Mouse (Mus musculus) liver, embryonic 14.5 days (tissue): ENCODE results near the gene Ptpdc1. TPM values are rescaled to one million over a fixed set of nuclear protein-coding genes. Genes with fewer than 3 reads are reported as not detected.

Experiments used
- ATAC-seq: fragments of 200-750 bp; cut with Nextera tagmentation; 2 replicates; pipeline ENCODE4 v1.8.0; 2017; ENCODE audit warnings: moderate number of reproducible peaks, mild to moderate bottlenecking, moderate library complexity; ENCODE audit not compliant: insufficient read depth
- DNase-seq, 3 experiments: peaks; one replicate each; pipeline ENCODE4 v3.0.0-alpha.2; 2012 to 2013; ENCODE audit warnings: low read depth in 3 of 3, low spot score in 3 of 3
- H3K27ac ChIP-seq: fragments of 300-500 bp; sonication (generic); 2 replicates; pipeline ENCODE4 v1.5.1; 2014; ENCODE audit warnings: moderate library complexity, mild to moderate bottlenecking, control low read depth, inconsistent platforms
- H3K27me3 ChIP-seq: fragments of 300-500 bp; sonication (generic); 2 replicates; pipeline ENCODE4 v1.6.1; 2014; ENCODE audit warnings: mild to moderate bottlenecking, low read length, moderate library complexity; ENCODE audit not compliant: control insufficient read depth, insufficient read depth
- H3K36me3 ChIP-seq: fragments of 300-500 bp; sonication (generic); replicated peaks from 2 replicates; pipeline ENCODE4 v1.6.1; 2014; ENCODE audit warnings: low read depth; ENCODE audit not compliant: control insufficient read depth, insufficient read depth
- H3K4me1 ChIP-seq, 2 experiments: fragments of 200-500 bp in 1 of 2; fragments of 300-500 bp in 1 of 2; sonication (generic) in 1 of 2; replicated peaks; 2 replicates each; pipeline ENCODE4 v1.6.1; 2012 to 2014; ENCODE audit warnings: antibody characterized with exemption in 1 of 2, inconsistent platforms in 1 of 2, low read length in 1 of 2; ENCODE audit not compliant: control insufficient read depth in 2 of 2, insufficient read depth in 2 of 2
- H3K4me2 ChIP-seq: fragments of 300-500 bp; sonication (generic); 2 replicates; pipeline ENCODE4 v1.6.1; 2014; ENCODE audit warnings: low read depth, mild to moderate bottlenecking, control low read depth, moderate library complexity
- H3K4me3 ChIP-seq, 2 experiments: fragments of 200-500 bp in 1 of 2; fragments of 300-500 bp in 1 of 2; sonication (generic) in 1 of 2; 2 replicates each; pipeline ENCODE4 v1.5.1; 2012 to 2014; ENCODE audit warnings: low read depth in 2 of 2, low read length in 2 of 2, mild to moderate bottlenecking in 2 of 2, control low read depth in 1 of 2, inconsistent platforms in 1 of 2, moderate library complexity in 1 of 2; ENCODE audit not compliant: insufficient read depth in 1 of 2
- H3K9ac ChIP-seq: fragments of 300-500 bp; sonication (generic); replicated peaks from 2 replicates; pipeline ENCODE4 v1.6.1; 2014; ENCODE audit warnings: mild to moderate bottlenecking, control low read depth, moderate library complexity
- H3K9me3 ChIP-seq: fragments of 300-500 bp; sonication (generic); 2 replicates; pipeline ENCODE4 v1.6.1; 2016; ENCODE audit warnings: low read length, mixed read lengths; ENCODE audit not compliant: control insufficient read depth
- CTCF ChIP-seq: IDR thresholded peaks from 2 replicates; pipeline ENCODE4 v1.5.1; 2016; ENCODE audit warnings: antibody characterized with exemption, low read depth, control low read depth
- EP300 ChIP-seq: IDR thresholded peaks from 2 replicates; pipeline ENCODE4 v1.6.1; 2016; ENCODE audit warnings: antibody characterized with exemption, low read depth
- WGBS: fragments of 180-500 bp; shearing (Covaris S2); extraction: QIAGEN DNeasy Blood & Tissue Kit; methylation state at CpG from one replicate; pipeline ENCODE4 v1.1.7; 2014; ENCODE audit not compliant: insufficient replicate concordance; 5-methylcytosine and 5-hydroxymethylcytosine counted together
- polyA plus RNA-seq, 2 experiments: library from polyadenylated mRNA; depleted of rRNA in 1 of 2; stranded (reverse) in 1 of 2; unstranded in 1 of 2; fragments of >200 nt; fragmentation: Nextera tagmentation in 1 of 2; extraction: Ambion mirVana in 1 of 2; gene quantifications; 2 replicates each; pipeline versions ENCODE4 v1.2.1 to v1.2.3; 2012 to 2014

Ptpdc1 gene
- polyA plus RNA-seq (2012; rRNA removed) (0.21 and 0.33 TPM in 2 replicates), polyA plus RNA-seq (2014; fragmentation: Nextera tagmentation; extraction: Ambion mirVana) (0.27 and 0.40 TPM in 2 replicates)

DNA sequence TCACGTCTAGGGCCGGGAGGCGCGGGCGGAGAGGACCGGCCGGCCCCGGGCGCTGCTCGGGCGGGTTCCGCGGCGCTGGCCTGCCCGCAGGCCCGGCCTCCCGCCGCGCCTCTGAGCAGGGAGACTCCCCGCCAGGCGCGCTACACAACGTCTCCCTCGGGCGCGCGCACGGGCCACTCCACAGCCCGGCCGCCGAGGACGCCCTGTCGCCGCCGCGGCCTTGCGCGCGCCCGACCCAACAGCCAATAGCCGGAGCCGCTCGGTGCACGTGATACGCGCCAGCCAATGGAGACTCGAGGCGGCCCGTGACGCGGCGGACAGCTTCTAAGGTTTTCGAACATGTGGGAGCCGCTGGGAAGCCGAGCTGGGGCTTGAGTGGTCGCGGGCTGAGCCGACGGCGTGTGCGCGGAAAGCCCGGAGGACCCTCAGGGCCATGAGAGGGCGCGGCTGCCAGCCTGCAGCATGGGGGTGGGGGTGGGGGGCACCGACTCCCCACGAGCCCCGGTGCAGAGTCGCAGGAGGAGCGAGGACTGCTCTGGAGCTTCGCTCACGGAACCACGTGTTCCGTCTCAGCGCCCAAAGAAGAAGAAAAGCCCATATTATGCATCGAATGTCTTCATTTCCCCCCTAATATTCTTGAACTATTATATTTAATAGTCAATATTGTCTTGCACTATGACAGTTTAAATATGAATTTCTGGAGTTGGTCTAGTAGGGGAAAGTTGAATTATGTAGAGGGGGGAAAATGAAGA lies at the start of gene Ptpdc1:
Gene Ptpdc1 (minus strand): TSS at position 232 of the 752 bp plus-strand sequence.
- Histone ChIP-seq H3K9ac (peak within 1 kb of the TSS; percentile 14; the same call in 1 of the 2 replicates), H3K27ac (no peak within 1 kb of the TSS), H3K36me3 (no peaks in the 10 kb centered on the region), H3K9me3 (no peaks in the 10 kb centered on the region), H3K27me3 (peaks cover 16% of the 10 kb centered on the region), H3K4me1 (peaks cover 2% of the 10 kb centered on the region in 2 experiments; a peak in 2 of 4 replicates), H3K4me3 (peak within 1 kb of the TSS; percentile 48 to 50), H3K4me2 (peak within 1 kb of the TSS; percentile 72)
- WGBS = 4% methylated on average over 68 of the region's 76 CpGs
- TF ChIP-seq CTCF (no peak), EP300 (no peak)
- DNase-seq = peak; percentile 70
- ATAC-seq = peak; percentile 99

DNA sequence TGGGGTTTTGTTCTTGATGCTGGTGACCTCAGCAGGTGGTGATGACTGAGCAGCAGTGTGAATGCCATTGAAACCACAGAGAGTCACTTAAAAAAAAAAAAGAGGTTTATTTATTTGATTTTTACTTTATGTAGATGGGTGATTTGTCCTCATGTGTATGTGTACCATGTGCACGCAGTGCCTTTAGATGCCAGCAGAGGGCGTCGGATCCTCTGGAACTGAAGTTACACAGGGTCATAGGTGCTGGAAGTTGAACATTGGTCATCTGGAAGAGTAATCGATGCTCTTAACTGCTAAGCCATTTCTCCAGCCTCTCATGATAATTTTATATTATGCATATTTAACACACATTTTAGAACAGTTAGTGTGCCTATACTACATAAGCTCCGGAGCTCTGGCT lies 49.1 kb upstream of the Ptpdc1 start:
- no peak for ATAC-seq
- no peaks in the 10 kb centered on the region for H3K4me1 ChIP-seq
- H3K9ac ChIP-seq = no peak overlapping the region
- no peaks in the 10 kb centered on the region for H3K36me3 ChIP-seq
- TF ChIP-seq EP300 = no peak
- TF ChIP-seq CTCF = peak; percentile 51; the same call in 1 of the 2 replicates
- no peak overlapping the region for H3K27ac ChIP-seq
- 60% methylated on average over 5 of the region's 5 CpGs for WGBS
- H3K9me3 ChIP-seq = no peaks in the 10 kb centered on the region
- DNase-seq = no peak
- peaks cover 32% of the 10 kb centered on the region for H3K27me3 ChIP-seq
- H3K4me2 ChIP-seq = no peak overlapping the region
- no peak overlapping the region for H3K4me3 ChIP-seq

DNA sequence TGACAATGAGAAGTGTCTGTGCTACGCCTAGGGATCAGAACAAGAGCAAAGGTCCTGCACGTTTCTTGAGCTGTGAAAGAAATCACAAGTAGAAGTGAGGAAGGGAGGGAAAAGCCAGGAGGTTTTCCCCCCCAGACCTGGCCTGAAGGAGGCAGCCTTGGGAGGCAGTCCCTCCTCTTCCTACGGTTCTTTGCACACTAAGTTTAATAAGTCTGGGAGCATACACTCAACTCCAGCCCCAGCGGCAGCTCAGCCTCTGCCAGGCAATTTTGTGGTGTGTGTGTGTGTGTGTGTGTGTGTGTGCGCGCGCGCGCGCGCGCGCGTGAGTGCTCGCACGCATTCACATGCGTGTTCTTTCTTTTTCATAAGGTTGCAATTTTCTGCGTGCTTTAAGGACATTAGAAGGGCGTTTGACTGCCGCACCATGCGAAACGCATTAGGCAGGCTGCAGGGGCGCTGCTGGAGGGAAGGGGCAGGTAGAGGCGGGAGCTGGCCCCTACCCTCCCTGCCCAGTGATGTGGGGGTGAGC lies 46.9 kb upstream of the Ptpdc1 start:
- Histone ChIP-seq H3K9ac (no peak overlapping the region), H3K9me3 (no peaks in the 10 kb centered on the region), H3K4me1 (no peaks in the 10 kb centered on the region), H3K4me3 (no peak overlapping the region), H3K36me3 (no peaks in the 10 kb centered on the region), H3K27ac (no peak overlapping the region), H3K4me2 (no peak overlapping the region), H3K27me3 (peaks cover 54% of the 10 kb centered on the region)
- DNase-seq (no peak), ATAC-seq (no peak)
- no peak for TF ChIP-seq EP300
- no peak for TF ChIP-seq CTCF
- WGBS = 1% methylated on average over 24 of the region's 24 CpGs

DNA sequence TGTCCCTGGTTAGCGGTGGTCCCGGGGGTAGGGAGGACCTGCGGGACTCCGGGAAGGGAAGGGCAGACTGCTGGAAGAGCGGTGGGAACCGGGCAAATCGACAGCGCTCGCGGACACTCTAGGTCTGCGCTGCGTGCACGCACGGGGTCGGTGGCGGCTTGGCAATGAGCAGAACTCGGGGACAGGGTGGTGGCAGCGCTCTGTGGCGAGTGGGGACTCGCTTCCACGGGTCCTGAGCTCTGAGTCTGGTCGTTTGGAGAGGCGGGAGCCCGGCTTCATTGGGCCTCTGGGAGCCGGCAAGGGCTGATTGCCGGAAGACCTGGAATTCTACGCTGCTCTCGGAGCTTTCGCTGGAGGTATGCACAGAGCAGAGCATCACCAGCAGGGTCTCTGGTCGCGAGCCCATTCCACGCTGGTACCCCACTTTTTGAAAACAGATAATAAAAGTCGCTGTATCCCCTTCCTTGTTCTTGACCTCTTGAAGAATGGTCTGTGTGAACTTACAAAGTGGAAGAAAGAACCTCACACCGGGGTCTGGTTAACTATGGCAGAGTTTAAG lies 43.6 kb upstream of the Ptpdc1 start:
- TF ChIP-seq CTCF (no peak), EP300 (no peak)
- H3K9ac ChIP-seq = no peak overlapping the region
- H3K36me3 ChIP-seq = no peaks in the 10 kb centered on the region
- no peak for ATAC-seq
- no peak overlapping the region for H3K4me2 ChIP-seq
- H3K4me3 ChIP-seq = no peak overlapping the region
- H3K4me1 ChIP-seq = no peaks in the 10 kb centered on the region
- DNase-seq = no peak
- H3K27me3 ChIP-seq = peaks cover 87% of the 10 kb centered on the region
- H3K9me3 ChIP-seq = no peaks in the 10 kb centered on the region
- no peak overlapping the region for H3K27ac ChIP-seq
- 1% methylated on average over 34 of the region's 34 CpGs for WGBS
